8 mouse cellular contexts compared by ENCODE assay signal in genomic region chr12:112096051-112096732, GRCm38 (mm10). TPM values are rescaled to one million over a fixed set of nuclear protein-coding genes. Genes with fewer than 3 reads are reported as not detected.
DNase-seq lines count a peak whose midpoint lies in the region; ATAC-seq and TF ChIP-seq lines count a peak whose summit lies in the region.

No protein-coding gene starts in this region.

- 28% methylated on average over 13 of the region's 13 CpGs for WGBS in kidney, adult 2 months
- 62% methylated on average over 13 of the region's 13 CpGs for WGBS in intestine, embryonic 15.5 days

- TF ChIP-seq POLR2A in kidney, adult 2 months (IDR thresholded peaks at IDR 0.05; ENCODE audit: low read depth, low read length), result no peak

- DNase-seq in gastrocnemius, postnatal 14 days, result peak; percentile 57
- no peak for DNase-seq in gastrocnemius, postnatal 10 days
- DNase-seq in adrenal gland, postnatal 14 days, result peak; percentile 90
- DNase-seq in kidney, adult 2 months, result peak; percentile 84
- peak; percentile 76 for DNase-seq in lung, postnatal 14 days
- no peak for DNase-seq in retina, embryonic 14.5 days (ENCODE audit: low spot score)
- DNase-seq in retina, postnatal 1 day, result no peak

- no peaks in the 10 kb centered on the region for H3K27me3 ChIP-seq in kidney, adult 2 months (replicated peaks; ENCODE audit: control insufficient read depth, insufficient read depth, low read length)
- H3K27me3 ChIP-seq in intestine, embryonic 15.5 days (replicated peaks), result 0 out of 2 replicates have a peak, but pooled peaks cover 6% of the 10 kb centered on the region

- no peak for TF ChIP-seq CTCF in kidney, adult 2 months (conservative IDR thresholded peaks at IDR 0.05; ENCODE audit: insufficient read depth, insufficient read length, low read depth, low read length)

- no peak overlapping the region for H3K4me3 ChIP-seq in kidney, adult 2 months (ENCODE audit: insufficient read depth, low read depth, low read length)
- no peak overlapping the region for H3K4me3 ChIP-seq in intestine, embryonic 15.5 days (replicated peaks)

- no peak overlapping the region for H3K27ac ChIP-seq in kidney, adult 2 months (ENCODE audit: insufficient read depth, low read depth, low read length)
- no peak overlapping the region for H3K27ac ChIP-seq in intestine, embryonic 15.5 days

- no peaks in the 10 kb centered on the region for H3K4me1 ChIP-seq in kidney, adult 2 months (ENCODE audit: control insufficient read depth, insufficient read depth, low read length)
- H3K4me1 ChIP-seq in intestine, embryonic 15.5 days (replicated peaks), result no peaks in the 10 kb centered on the region

- intact Hi-C loops in gastrocnemius, postnatal 14 days (cut with DNase I; ENCODE audit: low total_unique reads), result no loop called here

- H3K9ac ChIP-seq in intestine, embryonic 15.5 days, result no peak overlapping the region

- H3K4me2 ChIP-seq in intestine, embryonic 15.5 days (replicated peaks), result no peak overlapping the region

- ATAC-seq in intestine, embryonic 15.5 days, result no peak; the same call in 1 of the 2 replicates

- no peaks in the 10 kb centered on the region for H3K36me3 ChIP-seq in kidney, adult 2 months (ENCODE audit: control insufficient read depth, insufficient read depth, low read length)
- no peaks in the 10 kb centered on the region for H3K36me3 ChIP-seq in intestine, embryonic 15.5 days

- no peaks in the 10 kb centered on the region for H3K9me3 ChIP-seq in intestine, embryonic 15.5 days

RNA-seq across cellular contexts. Expression of gene Aspg, which starts 10.3 kb away (rescaled TPM):
- total RNA-seq in gastrocnemius, postnatal 14 days (2021), result not detected
- under 1 TPM in 1 of 2 experiments, not detected in 1; 0.38 TPM for total RNA-seq in gastrocnemius, postnatal 10 days (2021)
- total RNA-seq in adrenal gland, postnatal 14 days (2021), result 40.1 and 40.8 TPM in 2 replicates
- 39.2 and 52.5 TPM in 2 replicates for polyA plus RNA-seq in kidney, adult 2 months (2012; rRNA removed)
- 26.8 and 31.8 TPM in 2 replicates for polyA plus RNA-seq in intestine, embryonic 15.5 days (2015; fragmentation: Nextera tagmentation; extraction: Ambion mirVana)

RNA-seq across cellular contexts. Expression of gene Kif26a, which starts 49.8 kb away (rescaled TPM):
- total RNA-seq in gastrocnemius, postnatal 14 days (2021), result 1 to 10 TPM; 8.2 to 8.6 TPM
- 10 to 100 TPM; 10.3 to 12.4 TPM for total RNA-seq in gastrocnemius, postnatal 10 days (2021)
- total RNA-seq in adrenal gland, postnatal 14 days (2021), result 12.8 and 15.4 TPM in 2 replicates
- polyA plus RNA-seq in kidney, adult 2 months (2012; rRNA removed), result 3.8 and 4.2 TPM in 2 replicates
- polyA plus RNA-seq in intestine, embryonic 15.5 days (2015; fragmentation: Nextera tagmentation; extraction: Ambion mirVana), result 2.9 and 3.0 TPM in 2 replicates

Comparison
In these comparisons a context has a peak if more than half of its experiments do, and no peak if none do; other contexts are left out.
1. DNase-seq: peak in gastrocnemius, postnatal 14 days (single experiment), adrenal gland, postnatal 14 days (single experiment), kidney, adult 2 months (single experiment) and lung, postnatal 14 days (single experiment); none in gastrocnemius, postnatal 10 days (single experiment), retina, embryonic 14.5 days (single experiment) and retina, postnatal 1 day (single experiment).
2. RNA of gene Aspg, which starts 10.3 kb away (total RNA-seq): 40.1 to 40.8 TPM in adrenal gland, postnatal 14 days; 0.38 TPM in gastrocnemius, postnatal 10 days and not detected in gastrocnemius, postnatal 14 days; every median in the first group is over 10 times any median in the second.